Mouse (Mus musculus) CH12F3 (cell line): ENCODE results near the gene Rln1.

ENCODE experiments used
- in situ Hi-C: fragments of 300-500 bp; cut with MboI; formaldehyde crosslinking; loops from 2 replicates; pipeline ENCODE4 v1.14.3; 2020; ENCODE audit warnings: low sequenced_read_pairs

Gene Rln1

GRCm38 (mm10) chr19:29362173-29362930 lies 27.9 kb upstream of the Rln1 start:
- in situ Hi-C loops, result no loop called here

GRCm38 (mm10) chr19:29361468-29362130 lies 27.1 kb upstream of the Rln1 start:
- in situ Hi-C loops, result no loop called here

GRCm38 (mm10) chr19:29360251-29360650 lies 25.8 kb upstream of the Rln1 start:
- in situ Hi-C loops, result no loop called here

GRCm38 (mm10) chr19:29356281-29356680 lies 21.8 kb upstream of the Rln1 start:
- in situ Hi-C loops, result loop anchor here (10.0 kb wide), 1 partner anchor 301 kb away; no protein-coding TSS in a partner anchor

- in situ Hi-C loops, result loop anchor here (10.0 kb wide), 1 partner anchor 300 kb away; no protein-coding TSS in a partner anchor
Observed at GRCm38 (mm10) chr19:29354895-29355877, 20.7 kb upstream of the Rln1 start.

GRCm38 (mm10) chr19:29350991-29351390 lies 16.5 kb upstream of the Rln1 start:
- in situ Hi-C loops, result loop anchor here (10.0 kb wide), 1 partner anchor 296 kb away; no protein-coding TSS in a partner anchor

GRCm38 (mm10) chr19:29345636-29346035 lies 11.2 kb upstream of the Rln1 start:
- in situ Hi-C loops, result no loop called here

- in situ Hi-C loops, result no loop called here
Observed at GRCm38 (mm10) chr19:29344868-29345267, 10.4 kb upstream of the Rln1 start.

GRCm38 (mm10) chr19:29342281-29342680 lies 7.8 kb upstream of the Rln1 start:
- in situ Hi-C loops, result no loop called here

GRCm38 (mm10) chr19:29341029-29341428 lies 6.6 kb upstream of the Rln1 start:
- in situ Hi-C loops, result no loop called here

- in situ Hi-C loops, result no loop called here
Observed at GRCm38 (mm10) chr19:29336624-29337023, 2.2 kb upstream of the Rln1 start.

- in situ Hi-C loops, result no loop called here
Observed at GRCm38 (mm10) chr19:29326822-29327552, 7.5 kb downstream of the Rln1 start.

- in situ Hi-C loops, result no loop called here
Observed at GRCm38 (mm10) chr19:29326396-29326795, 8.1 kb downstream of the Rln1 start.

GRCm38 (mm10) chr19:29325852-29326180 lies 8.7 kb downstream of the Rln1 start:
- in situ Hi-C loops, result no loop called here

GRCm38 (mm10) chr19:29325053-29325851 lies 9.2 kb downstream of the Rln1 start, which contains the start of gene Insl6:
Insl6 (minus strand) TSS chr19:29325356.
- in situ Hi-C loops, result no loop called here

- in situ Hi-C loops, result no loop called here
Observed at GRCm38 (mm10) chr19:29323416-29324049, 10.9 kb downstream of the Rln1 start.

- in situ Hi-C loops, result no loop called here
Observed at GRCm38 (mm10) chr19:29312661-29313060, 21.8 kb downstream of the Rln1 start.

- in situ Hi-C loops, result no loop called here
Observed at GRCm38 (mm10) chr19:29311791-29312190, 22.7 kb downstream of the Rln1 start.

- in situ Hi-C loops, result no loop called here
Observed at GRCm38 (mm10) chr19:29308832-29309231, 25.6 kb downstream of the Rln1 start.
